Mouse (Mus musculus) heart, adult 2 months (tissue): ENCODE measurements at regions not wholly inside any gene's neighbourhood (a gene's known extent, or its start where the extent isn't known, plus 50 kb on each side); places are given as distances from the start of the nearest gene placed in this dataset.

Experiments
- CTCF ChIP-seq: fragments of 200-600 bp; IDR thresholded peaks from 2 replicates; pipeline ENCODE4 v1.8.1; 2022; ENCODE audit warnings: antibody characterized with exemption, mild to moderate bottlenecking, moderate library complexity
- POLR2A ChIP-seq: fragments of 200-500 bp; IDR thresholded peaks from 2 replicates; pipeline ENCODE4 v1.6.1; 2011; ENCODE audit warnings: mild to moderate bottlenecking, low read depth, low read length, control low read depth; ENCODE audit not compliant: insufficient read depth

- no peak for TF ChIP-seq CTCF
- no peak for TF ChIP-seq POLR2A
Observed at GRCm38 (mm10) chr8:115437956-115438355, 269.6 kb downstream of the Maf start.
